Mouse (Mus musculus) kidney, adult 8-10 months (tissue): ENCODE results near the gene Dstn.

Experiments used
- DNase-seq, 2 experiments: peaks; one replicate each; pipeline ENCODE4 v3.0.0; 2022

The Dstn gene

DNA sequence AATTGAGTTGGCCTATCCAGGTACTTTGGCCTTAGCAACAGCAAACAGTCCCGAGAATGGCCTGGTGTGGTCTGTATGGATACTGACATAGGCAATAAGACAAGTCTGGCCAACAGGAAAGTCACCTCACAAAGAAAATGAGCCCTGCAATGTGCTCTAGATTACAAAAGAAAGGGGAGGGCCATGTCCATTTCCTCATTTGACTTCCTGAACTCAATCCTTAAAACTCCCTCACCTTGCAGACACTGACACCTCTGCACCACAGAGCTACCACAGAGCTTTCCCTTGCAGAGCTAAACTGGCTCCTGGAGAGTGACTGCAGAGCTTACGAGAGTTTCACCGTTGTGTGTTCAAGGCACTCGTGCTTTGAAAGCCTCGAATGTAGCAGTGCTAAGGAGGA, 47.1 kb downstream of the Dstn start:
- no peak for DNase-seq

- DNase-seq, result no peak
Measured at GRCm38 (mm10) chr2:143963318-143963717, 48.2 kb downstream of the Dstn start.

- DNase-seq, result no peak
Measured at GRCm38 (mm10) chr2:143969260-143969659, 54.1 kb downstream of the Dstn start.

DNA sequence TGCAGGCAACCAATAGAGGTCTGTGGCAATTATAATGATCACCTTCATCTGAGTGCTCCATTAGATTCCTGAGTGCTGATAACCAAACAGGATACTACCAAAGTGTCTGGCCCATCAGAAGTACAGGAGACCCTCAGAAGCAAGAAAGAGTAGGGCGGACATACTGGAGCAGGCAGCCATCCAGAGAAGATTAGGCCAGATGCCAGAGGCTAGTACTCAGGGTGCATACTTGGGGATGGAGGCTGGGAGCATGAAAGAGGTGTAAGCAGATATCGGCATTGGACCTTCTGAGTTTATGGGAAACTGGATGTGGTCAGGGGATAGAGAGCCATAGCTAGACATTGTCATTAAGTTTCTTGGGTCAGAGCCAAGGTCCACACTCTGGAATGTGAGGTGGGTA, 55.7 kb downstream of the Dstn start:
- DNase-seq, result no peak

DNA sequence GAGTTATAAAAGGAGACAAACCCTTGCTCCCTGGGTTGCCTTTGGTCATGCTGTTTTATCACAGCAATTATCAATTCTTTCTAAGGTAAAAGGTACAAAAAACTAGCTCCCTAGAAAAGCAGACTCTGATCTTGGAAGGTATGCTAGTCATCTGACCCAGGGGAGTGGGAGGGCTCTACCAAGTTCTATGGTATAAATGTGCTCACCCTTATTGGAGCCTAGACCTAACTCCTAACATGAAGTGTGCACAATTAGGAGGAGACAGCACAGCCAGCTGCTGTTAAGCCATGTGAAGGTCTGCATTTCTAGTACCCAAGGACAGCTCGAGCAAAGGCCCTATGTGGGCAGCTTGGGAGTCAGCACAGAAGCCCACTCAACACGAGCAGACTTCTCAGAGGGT, 56.8 kb downstream of the Dstn start:
- no peak for DNase-seq

DNA sequence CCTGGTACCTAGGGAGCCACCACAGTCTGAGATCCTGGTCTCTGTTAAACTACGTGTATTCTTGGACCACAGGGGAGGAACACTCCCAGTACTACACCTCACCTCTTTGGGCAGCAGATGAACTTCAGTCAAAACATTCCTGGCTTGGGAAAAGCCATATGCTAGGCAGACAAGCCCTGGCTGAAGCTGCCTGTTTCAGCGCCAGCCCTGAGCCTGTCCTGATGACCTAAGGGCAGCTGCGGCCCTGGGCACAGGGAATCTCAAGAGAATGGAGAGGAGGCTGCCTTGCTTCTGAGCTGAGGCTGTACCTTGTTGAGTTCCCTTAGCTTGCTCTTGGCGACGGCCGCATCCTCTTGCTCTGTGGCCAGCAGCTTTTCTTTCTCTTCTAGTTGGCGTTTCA, 58.0 kb downstream of the Dstn start:
- DNase-seq, result no peak

DNA sequence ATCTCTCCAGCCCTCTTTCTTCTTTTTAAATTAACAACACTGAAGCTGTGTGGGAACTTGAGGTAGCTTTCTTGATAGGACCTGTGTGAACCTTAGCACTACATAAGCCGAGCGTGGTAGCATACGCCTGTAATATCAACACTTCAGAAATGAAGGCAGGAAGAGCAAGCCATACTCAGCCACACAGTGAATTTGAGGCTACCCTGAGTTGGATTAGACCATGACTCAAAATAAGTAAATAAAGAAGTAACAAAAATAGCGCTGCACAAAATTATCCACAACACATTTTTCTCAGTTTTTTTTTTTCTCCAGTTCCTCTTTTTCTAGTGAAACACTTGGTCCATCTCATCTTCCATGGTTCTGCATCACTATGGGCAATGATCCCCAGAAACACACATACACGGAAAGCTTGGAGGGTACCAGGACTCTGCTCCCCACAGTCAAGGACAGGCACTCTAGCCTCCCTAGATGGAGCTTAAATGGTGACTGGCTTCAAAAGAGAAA, 60.1 kb downstream of the Dstn start:
- no peak for DNase-seq

GRCm38 (mm10) chr2:143978444-143979147, 63.5 kb downstream of the Dstn start:
- DNase-seq, result no peak

DNA sequence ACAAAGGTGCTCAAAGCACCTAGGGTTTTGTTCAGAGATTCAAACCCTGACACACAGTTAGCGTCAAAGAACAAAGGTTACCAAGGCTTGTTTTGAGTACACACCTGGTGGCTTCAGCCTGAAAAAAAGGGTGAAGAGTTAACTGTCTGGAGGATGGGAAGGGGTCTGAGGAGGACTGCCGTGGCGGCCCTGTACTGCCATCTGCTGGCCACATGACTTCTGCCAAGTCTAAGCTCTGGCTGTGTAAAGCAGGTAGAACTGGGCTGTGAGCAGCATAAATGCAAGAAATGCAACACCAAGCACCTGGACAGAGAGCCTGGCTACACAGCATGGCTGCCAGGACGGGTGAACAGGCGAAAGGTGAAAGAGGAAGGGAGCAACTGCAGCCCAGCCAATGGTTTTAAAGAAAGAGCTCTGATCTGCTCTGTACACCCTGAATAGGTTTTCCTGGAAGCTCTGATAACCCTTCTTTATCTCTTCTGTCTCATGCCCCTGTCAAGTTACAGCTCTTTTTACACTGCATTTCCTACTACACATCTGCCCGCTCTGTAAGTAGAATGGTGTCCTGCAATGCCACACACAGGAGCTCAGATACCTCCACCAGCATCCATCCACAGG, 65.8 kb downstream of the Dstn start:
- peak; percentile 41 to 75 for DNase-seq

GRCm38 (mm10) chr2:143982152-143982551, 67.0 kb downstream of the Dstn start:
- no peak for DNase-seq

DNA sequence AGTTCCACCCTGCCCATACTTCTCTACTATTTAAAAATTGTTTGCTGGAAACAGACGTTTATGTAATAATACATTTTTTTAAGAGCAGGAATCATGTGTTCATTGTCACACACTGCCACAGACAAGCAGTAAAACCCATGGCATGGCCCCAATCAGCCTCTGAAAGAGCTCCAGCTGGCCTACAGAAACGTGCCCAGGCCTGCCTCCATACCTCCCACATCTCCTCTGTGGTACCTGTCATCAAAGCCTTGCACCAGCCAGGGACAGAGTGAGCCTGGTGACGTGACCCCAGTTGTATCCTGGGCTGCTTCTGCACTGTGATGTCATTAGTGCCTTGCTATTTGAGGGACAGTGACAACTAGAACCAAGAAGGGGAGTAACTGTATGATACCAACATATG, 67.8 kb downstream of the Dstn start:
- DNase-seq, result no peak

DNA sequence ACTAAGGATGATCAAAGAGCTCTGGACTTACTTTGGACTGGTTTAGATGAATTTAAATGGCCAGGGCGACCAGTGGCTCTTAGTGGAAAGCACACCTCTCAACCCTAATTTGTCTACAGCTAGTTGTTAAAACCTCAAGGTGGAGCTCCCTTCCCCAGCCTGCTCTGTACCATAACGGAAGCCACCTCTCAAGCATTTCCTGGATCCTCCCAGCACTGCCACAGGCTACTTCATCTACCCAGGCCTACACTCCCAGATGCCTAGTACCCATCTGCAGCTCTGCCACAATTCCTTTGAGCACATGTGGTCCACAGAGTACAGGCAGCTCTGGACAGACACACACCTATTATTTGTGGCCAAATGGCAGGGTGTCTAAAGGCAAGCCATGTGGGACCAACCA, 68.4 kb downstream of the Dstn start:
- no peak for DNase-seq

GRCm38 (mm10) chr2:143987485-143987884, 72.4 kb downstream of the Dstn start:
- DNase-seq, result no peak

- DNase-seq, result peak; percentile 42 to 53
Measured at GRCm38 (mm10) chr2:143988016-143988415, 72.9 kb downstream of the Dstn start.

- DNase-seq, result peak; percentile 85
Measured at GRCm38 (mm10) chr2:143990997-143991396, 75.9 kb downstream of the Dstn start.

DNA sequence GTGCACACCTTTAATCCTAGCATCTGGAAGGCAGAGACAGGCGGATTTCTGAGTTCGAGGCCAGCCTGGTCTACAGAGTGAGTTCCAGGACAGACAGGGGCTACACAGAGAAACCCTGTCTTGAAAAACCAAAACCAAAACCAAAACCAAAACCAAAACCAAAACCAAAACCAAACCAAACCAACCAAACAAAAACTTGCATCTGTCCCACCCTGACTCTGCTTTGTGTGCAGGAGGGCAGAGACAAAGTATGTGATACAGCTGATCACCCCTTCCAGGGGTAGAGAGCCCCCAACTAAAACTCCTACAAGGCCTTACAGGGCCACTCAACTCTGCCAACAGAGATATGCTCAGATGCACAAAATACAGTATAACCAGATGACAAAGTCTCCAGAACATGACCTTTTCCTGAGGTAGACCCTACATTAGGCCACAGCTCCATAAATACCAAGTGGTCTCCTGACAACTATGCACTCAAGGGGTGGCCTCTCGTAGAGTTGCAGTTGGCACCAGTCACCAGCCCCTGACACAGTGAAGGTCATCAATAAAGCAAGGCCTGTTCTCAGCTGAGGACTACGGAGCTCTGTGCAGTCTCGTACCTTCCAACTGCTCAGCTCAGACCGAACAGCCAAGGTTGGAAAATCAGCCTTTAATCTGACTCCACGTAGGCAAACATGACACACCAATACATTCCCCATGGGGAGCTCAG, 77.0 kb downstream of the Dstn start:
- DNase-seq, result no peak
